Mouse (Mus musculus): ENCODE data around the gene Prdx6b. TPM values are rescaled to one million over a fixed set of nuclear protein-coding genes. Genes with fewer than 3 reads are reported as not detected.

Prdx6b gene
- total RNA-seq, 2 experiments from 2014 or later, result not detected

GRCm38 (mm10) chr2:80315242-80316161, 23.2 kb downstream of the Prdx6b start, which contains the start of gene Dnajc10:
Dnajc10 (plus strand) TSS chr2:80315466.
- intact Hi-C loops (cut with DNase I), result no loop called here

GRCm38 (mm10) chr2:80322878-80323277, 30.6 kb downstream of the Prdx6b start:
- no peak for DNase-seq
- intact Hi-C loops (cut with DNase I), result no loop called here

More at GRCm38 (mm10) chr2:80315242-80316161, 23.2 kb downstream of the Prdx6b start, which contains the start of gene Dnajc10:
- DNase-seq, result peak; percentile 94

- no peak for DNase-seq
- intact Hi-C loops (cut with DNase I), result no loop called here
Measured at GRCm38 (mm10) chr2:80325779-80326178, 33.5 kb downstream of the Prdx6b start.

- DNase-seq, result no peak
- intact Hi-C loops (cut with DNase I), result no loop called here
Measured at GRCm38 (mm10) chr2:80327272-80327671, 35.0 kb downstream of the Prdx6b start.

GRCm38 (mm10) chr2:80328961-80329653, 36.8 kb downstream of the Prdx6b start:
- intact Hi-C loops (cut with DNase I), result no loop called here
- no peak for DNase-seq

- intact Hi-C loops (cut with DNase I), result no loop called here
- no peak for DNase-seq
Measured at GRCm38 (mm10) chr2:80340537-80340936, 48.3 kb downstream of the Prdx6b start.

Other genes starting within 250 kb of the Prdx6b start
- gene Pde1a, start 163.0 kb upstream of the Prdx6b start, total RNA-seq (2021), result 10 to 100 TPM in 1 of 2 experiments, 1 to 10 TPM in 1; 9.4 to 10.8 TPM
- 10 to 100 TPM; 38.6 to 42.3 TPM for gene Dnajc10, start 23.0 kb downstream of the Prdx6b start, total RNA-seq (2021)
- 1 to 10 TPM; 5.4 to 6.0 TPM for gene Frzb, start 155.2 kb downstream of the Prdx6b start, total RNA-seq (2021)

Measured in heart, postnatal 14 days (tissue).